Mouse (Mus musculus): ENCODE measurements at regions not wholly inside any gene's neighbourhood (a gene's known extent, or its start where the extent isn't known, plus 50 kb on each side); places are given as distances from the start of the nearest gene placed in this dataset.

- WGBS, result under 1% methylated on average over 35 of the region's 35 CpGs
- Histone ChIP-seq H3K9me3 (ENCODE audit: control insufficient read depth, low read length) (no peaks in the 10 kb centered on the region), H3K4me3 (ENCODE audit: low read depth, low read length) (peak overlapping the region; percentile 65), H3K36me3 (ENCODE audit: control insufficient read depth, insufficient read depth, low read length) (no peaks in the 10 kb centered on the region), H3K4me2 (peak overlapping the region; percentile 96), H3K9ac (ENCODE audit: low read depth, low read length) (peak overlapping the region; percentile 26), H3K27me3 (replicated peaks; ENCODE audit: control insufficient read depth, insufficient read depth, low read length) (peaks cover 11% of the 10 kb centered on the region; the same call in 1 of the 2 replicates), H3K4me1 (replicated peaks; ENCODE audit: control insufficient read depth, insufficient read depth, low read length) (no peaks in the 10 kb centered on the region; the same call in 1 of the 2 replicates), H3K27ac (ENCODE audit: low read depth, low read length) (no peak overlapping the region)
- peak; percentile 82 for ATAC-seq (replicated peaks; ENCODE audit: low FRiP score)
- peak; percentile 93 for DNase-seq (ENCODE audit: low spot score)
Measured at GRCm38 (mm10) chr11:20455085-20455864, 87.8 kb upstream of the Sertad2 start.

- WGBS, result 11% methylated on average over 19 of the region's 19 CpGs
- H3K4me3 ChIP-seq (ENCODE audit: low read depth, low read length), result peak overlapping the region; percentile 65
- DNase-seq (ENCODE audit: low spot score), result no peak
- H3K36me3 ChIP-seq (ENCODE audit: control insufficient read depth, insufficient read depth, low read length), result no peaks in the 10 kb centered on the region
- peak overlapping the region; percentile 26 for H3K9ac ChIP-seq (ENCODE audit: low read depth, low read length)
- ATAC-seq (replicated peaks; ENCODE audit: low FRiP score), result no peak
- peak overlapping the region; percentile 96 for H3K4me2 ChIP-seq
- H3K27me3 ChIP-seq (replicated peaks; ENCODE audit: control insufficient read depth, insufficient read depth, low read length), result peaks cover 11% of the 10 kb centered on the region; the same call in 1 of the 2 replicates
- no peaks in the 10 kb centered on the region; the same call in 1 of the 2 replicates for H3K4me1 ChIP-seq (replicated peaks; ENCODE audit: control insufficient read depth, insufficient read depth, low read length)
- H3K9me3 ChIP-seq (ENCODE audit: control insufficient read depth, low read length), result no peaks in the 10 kb centered on the region
- no peak overlapping the region for H3K27ac ChIP-seq (ENCODE audit: low read depth, low read length)
Measured at GRCm38 (mm10) chr11:20455865-20456648, 87.0 kb upstream of the Sertad2 start.

GRCm38 (mm10) chr11:20459140-20459539 is 83.9 kb upstream of the Sertad2 start:
- Histone ChIP-seq H3K27ac (ENCODE audit: low read depth, low read length) (no peak overlapping the region), H3K9me3 (ENCODE audit: control insufficient read depth, low read length) (no peaks in the 10 kb centered on the region), H3K4me1 (replicated peaks; ENCODE audit: control insufficient read depth, insufficient read depth, low read length) (no peaks in the 10 kb centered on the region; the same call in 1 of the 2 replicates), H3K36me3 (ENCODE audit: control insufficient read depth, insufficient read depth, low read length) (no peaks in the 10 kb centered on the region), H3K4me2 (no peak overlapping the region), H3K9ac (ENCODE audit: low read depth, low read length) (no peak overlapping the region), H3K4me3 (ENCODE audit: low read depth, low read length) (no peak overlapping the region), H3K27me3 (replicated peaks; ENCODE audit: control insufficient read depth, insufficient read depth, low read length) (peaks cover 11% of the 10 kb centered on the region; the same call in 1 of the 2 replicates)
- 92% methylated on average over 8 of the region's 8 CpGs for WGBS
- no peak for DNase-seq (ENCODE audit: low spot score)
- no peak for ATAC-seq (replicated peaks; ENCODE audit: low FRiP score)

GRCm38 (mm10) chr11:20460501-20460921 is 82.5 kb upstream of the Sertad2 start:
- ATAC-seq (replicated peaks; ENCODE audit: low FRiP score), result no peak
- Histone ChIP-seq H3K9ac (ENCODE audit: low read depth, low read length) (no peak overlapping the region), H3K27me3 (replicated peaks; ENCODE audit: control insufficient read depth, insufficient read depth, low read length) (peaks cover 11% of the 10 kb centered on the region; the same call in 1 of the 2 replicates), H3K9me3 (ENCODE audit: control insufficient read depth, low read length) (no peaks in the 10 kb centered on the region), H3K4me3 (ENCODE audit: low read depth, low read length) (no peak overlapping the region), H3K4me1 (replicated peaks; ENCODE audit: control insufficient read depth, insufficient read depth, low read length) (no peaks in the 10 kb centered on the region; the same call in 1 of the 2 replicates), H3K4me2 (no peak overlapping the region), H3K27ac (ENCODE audit: low read depth, low read length) (no peak overlapping the region), H3K36me3 (ENCODE audit: control insufficient read depth, insufficient read depth, low read length) (no peaks in the 10 kb centered on the region)
- 61% methylated on average over 7 of the region's 7 CpGs for WGBS
- no peak for DNase-seq (ENCODE audit: low spot score)

GRCm38 (mm10) chr11:20462076-20462475 is 81.0 kb upstream of the Sertad2 start:
- no peaks in the 10 kb centered on the region for H3K36me3 ChIP-seq (ENCODE audit: control insufficient read depth, insufficient read depth, low read length)
- no peaks in the 10 kb centered on the region for H3K4me1 ChIP-seq (replicated peaks; ENCODE audit: control insufficient read depth, insufficient read depth, low read length)
- H3K4me2 ChIP-seq, result no peak overlapping the region
- no peak overlapping the region for H3K27ac ChIP-seq (ENCODE audit: low read depth, low read length)
- H3K9ac ChIP-seq (ENCODE audit: low read depth, low read length), result no peak overlapping the region
- no peak overlapping the region for H3K4me3 ChIP-seq (ENCODE audit: low read depth, low read length)
- DNase-seq (ENCODE audit: low spot score) (no peak), ATAC-seq (replicated peaks; ENCODE audit: low FRiP score) (no peak)
- 0 out of 2 replicates have a peak, but pooled peaks cover 2% of the 10 kb centered on the region for H3K27me3 ChIP-seq (replicated peaks; ENCODE audit: control insufficient read depth, insufficient read depth, low read length)
- 67% methylated on average over 3 of the region's 3 CpGs for WGBS
- H3K9me3 ChIP-seq (ENCODE audit: control insufficient read depth, low read length), result no peaks in the 10 kb centered on the region

GRCm38 (mm10) chr11:20463173-20463681 is 79.8 kb upstream of the Sertad2 start:
- WGBS, result 30% methylated on average over 10 of the region's 10 CpGs
- DNase-seq (ENCODE audit: low spot score), result no peak
- H3K27ac ChIP-seq (ENCODE audit: low read depth, low read length), result no peak overlapping the region
- H3K4me2 ChIP-seq, result no peak overlapping the region
- H3K27me3 ChIP-seq (replicated peaks; ENCODE audit: control insufficient read depth, insufficient read depth, low read length), result no peaks in the 10 kb centered on the region
- ATAC-seq (replicated peaks; ENCODE audit: low FRiP score), result peak; percentile 22; the same call in 1 of the 2 replicates
- H3K4me1 ChIP-seq (replicated peaks; ENCODE audit: control insufficient read depth, insufficient read depth, low read length), result no peaks in the 10 kb centered on the region
- H3K9ac ChIP-seq (ENCODE audit: low read depth, low read length), result no peak overlapping the region
- no peaks in the 10 kb centered on the region for H3K9me3 ChIP-seq (ENCODE audit: control insufficient read depth, low read length)
- no peak overlapping the region for H3K4me3 ChIP-seq (ENCODE audit: low read depth, low read length)
- no peaks in the 10 kb centered on the region for H3K36me3 ChIP-seq (ENCODE audit: control insufficient read depth, insufficient read depth, low read length)

GRCm38 (mm10) chr11:20464564-20464963 is 78.5 kb upstream of the Sertad2 start:
- ATAC-seq (replicated peaks; ENCODE audit: low FRiP score) (no peak), DNase-seq (ENCODE audit: low spot score) (no peak)
- H3K27me3 ChIP-seq (replicated peaks; ENCODE audit: control insufficient read depth, insufficient read depth, low read length), result no peaks in the 10 kb centered on the region
- H3K27ac ChIP-seq (ENCODE audit: low read depth, low read length), result no peak overlapping the region
- WGBS, result 64% methylated on average over 8 of the region's 8 CpGs
- H3K4me2 ChIP-seq, result no peak overlapping the region
- no peak overlapping the region for H3K4me3 ChIP-seq (ENCODE audit: low read depth, low read length)
- no peaks in the 10 kb centered on the region for H3K9me3 ChIP-seq (ENCODE audit: control insufficient read depth, low read length)
- peaks cover 6% of the 10 kb centered on the region; the same call in 1 of the 2 replicates for H3K4me1 ChIP-seq (replicated peaks; ENCODE audit: control insufficient read depth, insufficient read depth, low read length)
- H3K36me3 ChIP-seq (ENCODE audit: control insufficient read depth, insufficient read depth, low read length), result no peaks in the 10 kb centered on the region
- H3K9ac ChIP-seq (ENCODE audit: low read depth, low read length), result no peak overlapping the region

- DNase-seq (ENCODE audit: low spot score) (no peak), ATAC-seq (replicated peaks; ENCODE audit: low FRiP score) (no peak)
- Histone ChIP-seq H3K4me3 (ENCODE audit: low read depth, low read length) (no peak overlapping the region), H3K27ac (ENCODE audit: low read depth, low read length) (no peak overlapping the region), H3K9ac (ENCODE audit: low read depth, low read length) (no peak overlapping the region), H3K4me2 (no peak overlapping the region), H3K4me1 (replicated peaks; ENCODE audit: control insufficient read depth, insufficient read depth, low read length) (peaks cover 7% of the 10 kb centered on the region; the same call in 1 of the 2 replicates), H3K9me3 (ENCODE audit: control insufficient read depth, low read length) (no peaks in the 10 kb centered on the region), H3K27me3 (replicated peaks; ENCODE audit: control insufficient read depth, insufficient read depth, low read length) (no peaks in the 10 kb centered on the region), H3K36me3 (ENCODE audit: control insufficient read depth, insufficient read depth, low read length) (no peaks in the 10 kb centered on the region)
- WGBS, result 62% methylated on average over 4 of the region's 4 CpGs
Measured at GRCm38 (mm10) chr11:20466591-20466990, 76.5 kb upstream of the Sertad2 start.
